Mouse (Mus musculus) forebrain, embryonic 15.5 days (tissue): Measurements from ENCODE around the gene Ell. TPM values are rescaled to one million over a fixed set of nuclear protein-coding genes. Genes with fewer than 3 reads are reported as not detected.

Experiments
- ATAC-seq: fragments of 200-750 bp; cut with Nextera tagmentation; replicated peaks from 2 replicates; pipeline ENCODE4 v1.8.0; 2017; ENCODE audit warnings: mild to moderate bottlenecking, moderate TSS enrichment, moderate library complexity
- H3K27ac ChIP-seq: fragments of 300-500 bp; sonication (generic); replicated peaks from 2 replicates; pipeline ENCODE4 v1.5.1; 2015; ENCODE audit warnings: mild to moderate bottlenecking, inconsistent platforms
- H3K27me3 ChIP-seq: fragments of 300-500 bp; sonication (generic); 2 replicates; pipeline ENCODE4 v1.6.1; 2015; ENCODE audit warnings: inconsistent platforms
- H3K36me3 ChIP-seq: fragments of 300-500 bp; sonication (generic); 2 replicates; pipeline ENCODE4 v1.6.1; 2015; ENCODE audit warnings: mild to moderate bottlenecking, inconsistent platforms
- H3K4me1 ChIP-seq: fragments of 300-500 bp; sonication (generic); 2 replicates; pipeline ENCODE4 v1.6.1; 2015; ENCODE audit warnings: inconsistent platforms
- H3K4me2 ChIP-seq: fragments of 300-500 bp; sonication (generic); replicated peaks from 2 replicates; pipeline ENCODE4 v1.6.1; 2015; ENCODE audit warnings: mild to moderate bottlenecking, inconsistent platforms
- H3K4me3 ChIP-seq: fragments of 300-500 bp; sonication (generic); 2 replicates; pipeline ENCODE4 v1.5.1; 2015; ENCODE audit warnings: mild to moderate bottlenecking, inconsistent platforms
- H3K9ac ChIP-seq: fragments of 300-500 bp; sonication (generic); replicated peaks from 2 replicates; pipeline ENCODE4 v1.6.1; 2015; ENCODE audit warnings: mild to moderate bottlenecking, inconsistent platforms
- H3K9me3 ChIP-seq: fragments of 300-500 bp; sonication (generic); 2 replicates; pipeline ENCODE4 v1.6.1; 2016; ENCODE audit warnings: inconsistent platforms
- WGBS: fragments of 180-500 bp; shearing (Covaris S2); methylation state at CpG from one replicate; pipeline ENCODE4 v1.1.7; 2015; ENCODE audit warnings: mixed read lengths; 5-methylcytosine and 5-hydroxymethylcytosine counted together
- polyA plus RNA-seq: library from polyadenylated mRNA; unstranded; fragments of >200 nt; fragmentation: Nextera tagmentation; extraction: Ambion mirVana; gene quantifications from 2 replicates; pipeline ENCODE4 v1.2.1, GENCODE M21; 2015

Ell gene
- polyA plus RNA-seq, 1 experiment from 2014 or later, result 19.2 TPM

- Histone ChIP-seq H3K9me3 (no peaks in the 10 kb centered on the region), H3K4me2 (peak overlapping the region; percentile 90), H3K9ac (peak overlapping the region; percentile 66), H3K36me3 (0 out of 2 replicates have a peak, but pooled peaks cover 2% of the 10 kb centered on the region), H3K27ac (peak overlapping the region; percentile 16; the same call in 1 of the 2 replicates), H3K4me1 (peaks cover 68% of the 10 kb centered on the region), H3K4me3 (peak overlapping the region; percentile 49), H3K27me3 (no peaks in the 10 kb centered on the region)
- WGBS, result 6% methylated on average over 66 of the region's 68 CpGs
- ATAC-seq, result no peak
These were observed 58.4 kb downstream of the Ell start for GRCm38 (mm10) chr8:70597417-70598272.

DNA sequence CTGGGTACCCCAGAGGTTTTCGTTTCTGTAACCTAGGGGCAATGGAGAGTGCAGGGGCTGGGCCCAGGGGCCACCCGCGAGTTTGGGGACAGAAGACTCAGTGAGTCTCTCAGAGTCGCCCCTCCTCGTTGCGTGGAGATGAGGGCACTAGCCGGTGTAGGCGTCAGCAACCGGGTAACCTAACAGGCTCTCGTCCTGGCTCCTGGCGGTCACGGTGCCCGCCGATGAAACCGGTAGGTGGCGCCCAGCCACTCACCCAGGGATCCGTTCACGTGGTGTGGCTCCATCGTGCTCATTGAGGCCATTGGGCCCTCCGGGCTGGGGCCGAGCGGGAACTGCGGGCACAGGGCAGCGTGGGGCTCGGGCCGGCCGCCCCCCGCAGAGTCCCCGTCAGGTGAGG, 59.0 kb downstream of the Ell start:
- Histone ChIP-seq H3K36me3 (0 out of 2 replicates have a peak, but pooled peaks cover 2% of the 10 kb centered on the region), H3K27ac (peak overlapping the region; percentile 16; the same call in 1 of the 2 replicates), H3K27me3 (no peaks in the 10 kb centered on the region), H3K4me2 (peak overlapping the region; percentile 90), H3K4me3 (peak overlapping the region; percentile 49), H3K9me3 (no peaks in the 10 kb centered on the region), H3K4me1 (peaks cover 67% of the 10 kb centered on the region), H3K9ac (peak overlapping the region; percentile 66)
- under 1% methylated on average over 29 of the region's 29 CpGs for WGBS
- peak; percentile 28 for ATAC-seq

DNA sequence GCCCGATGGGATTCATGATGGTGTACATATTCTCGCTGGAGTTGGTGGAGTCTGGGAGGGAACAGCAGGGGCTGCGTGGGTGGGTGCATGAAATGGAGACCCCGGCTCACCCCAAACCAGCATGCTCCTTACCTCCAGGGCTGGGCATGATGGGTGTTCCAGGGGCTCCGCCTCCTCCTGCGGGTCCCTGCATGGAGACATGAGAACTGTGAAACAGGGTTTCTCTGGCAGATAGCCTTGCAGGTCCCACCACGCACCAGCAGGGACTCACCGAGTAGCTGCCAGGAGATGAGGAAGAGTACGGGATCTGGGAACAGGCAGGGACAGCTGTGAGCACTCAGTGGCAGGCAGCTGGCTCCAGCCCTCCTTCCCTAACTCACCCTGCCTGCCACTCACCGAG, 59.5 kb downstream of the Ell start:
- 12% methylated on average over 10 of the region's 10 CpGs for WGBS
- H3K4me1 ChIP-seq, result peaks cover 63% of the 10 kb centered on the region

DNA sequence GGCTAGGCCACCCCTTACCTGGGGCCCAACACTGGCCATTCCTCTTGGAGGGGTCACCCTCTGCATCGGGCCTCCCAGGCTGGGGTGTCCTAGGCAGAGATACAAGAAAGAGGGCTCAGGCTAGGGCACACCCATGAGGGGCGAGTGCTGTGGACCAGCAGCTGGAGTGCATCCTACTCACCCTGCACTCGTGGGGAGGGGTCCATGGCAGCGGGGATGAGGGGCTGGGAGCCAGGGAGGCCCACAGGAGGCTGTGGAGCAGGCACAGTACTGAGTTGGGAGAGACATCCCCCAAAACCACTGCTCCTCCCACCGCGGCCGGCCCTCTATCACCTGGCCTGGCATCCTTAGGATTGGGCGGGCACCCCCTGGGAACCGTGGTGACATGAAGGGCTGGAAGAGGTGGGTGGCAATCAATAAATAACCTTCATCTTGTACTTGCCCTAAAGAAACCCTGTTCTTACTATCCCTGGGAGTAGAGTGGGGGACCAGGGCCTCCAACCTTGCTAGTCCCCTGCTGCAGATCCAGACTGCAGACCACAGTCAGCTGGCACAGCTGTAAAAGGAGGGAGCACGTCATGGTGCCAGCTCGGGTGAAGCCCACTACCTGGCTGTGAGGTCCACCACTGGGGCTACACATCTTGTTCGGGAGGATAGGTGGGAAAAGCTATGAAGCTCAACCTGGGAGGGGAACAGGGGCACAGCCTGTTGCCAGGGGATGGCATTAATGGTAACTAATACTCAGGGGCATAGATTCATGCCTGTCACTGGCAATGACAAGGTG, 60.4 kb downstream of the Ell start:
- Histone ChIP-seq H3K27me3 (no peaks in the 10 kb centered on the region), H3K4me1 (peaks cover 55% of the 10 kb centered on the region), H3K9me3 (no peaks in the 10 kb centered on the region), H3K9ac (no peak overlapping the region), H3K4me2 (no peak overlapping the region), H3K4me3 (no peak overlapping the region), H3K36me3 (0 out of 2 replicates have a peak, but pooled peaks cover 2% of the 10 kb centered on the region), H3K27ac (no peak overlapping the region)
- no peak for ATAC-seq
- 87% methylated on average over 12 of the region's 12 CpGs for WGBS

More for the DNA sequence above, 59.5 kb downstream of the Ell start:
- Histone ChIP-seq H3K9me3 (no peaks in the 10 kb centered on the region), H3K9ac (peak overlapping the region; percentile 66), H3K4me3 (peak overlapping the region; percentile 49), H3K36me3 (0 out of 2 replicates have a peak, but pooled peaks cover 2% of the 10 kb centered on the region), H3K27ac (no peak overlapping the region), H3K4me2 (peak overlapping the region; percentile 90), H3K27me3 (no peaks in the 10 kb centered on the region)
- peak; percentile 1; the same call in 1 of the 2 replicates for ATAC-seq

GRCm38 (mm10) chr8:70600473-70601270, 61.4 kb downstream of the Ell start:
- peak overlapping the region; percentile 60 for H3K27ac ChIP-seq
- H3K4me3 ChIP-seq, result peak overlapping the region; percentile 19
- H3K27me3 ChIP-seq, result no peaks in the 10 kb centered on the region
- H3K9ac ChIP-seq, result peak overlapping the region; percentile 26
- no peaks in the 10 kb centered on the region for H3K36me3 ChIP-seq
- ATAC-seq, result peak; percentile 3; the same call in 1 of the 2 replicates
- no peaks in the 10 kb centered on the region for H3K9me3 ChIP-seq
- peaks cover 45% of the 10 kb centered on the region for H3K4me1 ChIP-seq
- H3K4me2 ChIP-seq, result peak overlapping the region; percentile 38
- WGBS, result 20% methylated on average over 9 of the region's 10 CpGs

- Histone ChIP-seq H3K27ac (peak overlapping the region; percentile 60), H3K27me3 (no peaks in the 10 kb centered on the region), H3K4me1 (peaks cover 45% of the 10 kb centered on the region), H3K4me3 (peak overlapping the region; percentile 19), H3K9ac (peak overlapping the region; percentile 26; the same call in 1 of the 2 replicates), H3K9me3 (no peaks in the 10 kb centered on the region), H3K36me3 (no peaks in the 10 kb centered on the region), H3K4me2 (peak overlapping the region; percentile 38)
- ATAC-seq, result peak; percentile 32
- 1% methylated on average over 26 of the region's 26 CpGs for WGBS
These were observed 62.0 kb downstream of the Ell start for GRCm38 (mm10) chr8:70601271-70601649.

DNA sequence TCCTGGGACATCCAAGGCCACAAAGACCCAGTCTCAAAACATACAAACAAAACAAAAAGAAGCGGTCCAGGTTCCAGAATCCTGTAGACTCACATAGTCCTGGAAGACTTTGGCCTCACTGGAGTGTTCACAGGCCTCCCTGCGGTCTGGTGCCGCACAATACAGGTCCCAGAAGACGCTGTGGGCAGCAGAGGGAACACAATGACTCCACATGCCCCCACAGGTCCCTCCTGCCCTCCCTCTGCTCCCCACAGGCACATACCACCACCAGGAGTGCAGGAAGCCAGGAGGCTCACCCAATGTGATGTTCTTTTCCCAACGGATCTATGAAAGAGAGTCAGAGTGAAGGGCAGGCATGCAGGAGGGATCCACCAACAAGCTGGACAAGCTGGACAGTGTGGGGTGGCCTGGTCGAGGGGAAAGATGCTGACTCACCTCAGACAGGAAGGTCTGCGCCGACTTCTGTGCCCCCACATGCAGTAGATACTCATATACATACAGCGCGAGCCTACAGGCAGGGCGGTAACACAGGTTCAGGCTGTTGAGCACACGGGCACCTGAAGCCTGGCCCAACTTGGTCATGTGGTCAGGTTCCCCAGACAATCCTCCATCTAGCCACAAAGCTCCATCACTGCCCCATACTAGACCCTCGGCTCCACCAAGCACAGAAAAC, 63.0 kb downstream of the Ell start:
- peaks cover 48% of the 10 kb centered on the region for H3K4me1 ChIP-seq
- H3K4me3 ChIP-seq, result no peak overlapping the region
- no peak for ATAC-seq
- no peaks in the 10 kb centered on the region for H3K36me3 ChIP-seq
- H3K9ac ChIP-seq, result no peak overlapping the region
- H3K9me3 ChIP-seq, result no peaks in the 10 kb centered on the region
- no peak overlapping the region for H3K27ac ChIP-seq
- H3K4me2 ChIP-seq, result no peak overlapping the region
- 94% methylated on average over 13 of the region's 13 CpGs for WGBS
- H3K27me3 ChIP-seq, result no peaks in the 10 kb centered on the region

- Histone ChIP-seq H3K4me2 (no peak overlapping the region), H3K4me3 (no peak overlapping the region), H3K36me3 (no peaks in the 10 kb centered on the region), H3K27ac (no peak overlapping the region), H3K27me3 (peaks cover 4% of the 10 kb centered on the region; the same call in 1 of the 2 replicates), H3K9me3 (no peaks in the 10 kb centered on the region), H3K9ac (no peak overlapping the region), H3K4me1 (peaks cover 47% of the 10 kb centered on the region)
- no peak for ATAC-seq
- WGBS, result 82% methylated on average over 7 of the region's 7 CpGs
These were observed 65.3 kb downstream of the Ell start for GRCm38 (mm10) chr8:70604558-70604957.

- H3K27me3 ChIP-seq, result peaks cover 4% of the 10 kb centered on the region; the same call in 1 of the 2 replicates
- peaks cover 50% of the 10 kb centered on the region for H3K4me1 ChIP-seq
- no peak overlapping the region for H3K4me3 ChIP-seq
- 88% methylated on average over 9 of the region's 9 CpGs for WGBS
- H3K9ac ChIP-seq, result no peak overlapping the region
- H3K27ac ChIP-seq, result no peak overlapping the region
- ATAC-seq, result no peak
- H3K4me2 ChIP-seq, result peak overlapping the region; percentile 63; the same call in 1 of the 2 replicates
- H3K36me3 ChIP-seq, result no peaks in the 10 kb centered on the region
- no peaks in the 10 kb centered on the region for H3K9me3 ChIP-seq
These were observed 66.9 kb downstream of the Ell start for GRCm38 (mm10) chr8:70605871-70606779.

DNA sequence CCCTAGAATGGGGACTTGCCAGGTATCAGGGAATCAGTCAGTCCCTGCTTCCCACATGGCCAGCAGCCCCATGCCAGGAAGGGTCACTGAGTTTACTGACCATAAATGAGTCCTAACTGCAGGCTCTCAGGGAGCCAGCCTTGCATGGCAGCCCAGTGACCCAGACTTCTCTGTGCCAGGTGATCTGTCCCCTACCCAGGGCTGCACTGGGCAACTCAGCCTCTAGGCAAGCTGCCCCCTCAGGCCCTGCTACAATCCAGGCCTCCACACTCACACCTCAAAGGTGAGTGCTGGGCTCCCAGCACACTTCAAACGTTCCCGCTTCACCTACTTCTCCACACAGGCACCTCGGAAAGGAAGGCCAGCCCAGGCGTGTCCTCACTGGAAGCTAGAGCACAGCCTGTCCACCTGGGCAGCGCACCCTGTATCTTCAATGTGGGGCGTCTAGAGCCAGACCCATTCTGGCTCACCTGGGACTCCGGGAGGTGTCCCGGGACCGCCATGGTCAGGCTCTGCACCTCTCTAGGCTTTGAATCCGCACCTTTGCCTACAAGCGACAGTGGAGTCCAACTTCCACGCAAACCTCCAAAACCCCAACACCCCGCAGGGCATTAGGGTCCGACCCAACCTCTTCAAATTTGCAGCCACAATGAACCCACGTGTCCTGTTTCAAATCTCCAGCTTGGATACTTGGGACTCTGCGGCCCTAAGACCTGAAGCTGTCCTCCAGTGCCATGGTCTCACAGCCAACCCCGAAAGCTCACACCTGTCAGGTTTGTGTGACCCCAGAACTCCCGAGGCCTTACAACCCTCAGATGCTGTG, 67.7 kb downstream of the Ell start:
- ATAC-seq, result no peak
- Histone ChIP-seq H3K4me3 (peak overlapping the region; percentile 58), H3K4me1 (peaks cover 52% of the 10 kb centered on the region), H3K9me3 (no peaks in the 10 kb centered on the region), H3K4me2 (peak overlapping the region; percentile 63), H3K27ac (no peak overlapping the region), H3K27me3 (peaks cover 4% of the 10 kb centered on the region; the same call in 1 of the 2 replicates), H3K9ac (peak overlapping the region; percentile 71), H3K36me3 (no peaks in the 10 kb centered on the region)
- 65% methylated on average over 18 of the region's 18 CpGs for WGBS
